In the genomic region with DNA sequence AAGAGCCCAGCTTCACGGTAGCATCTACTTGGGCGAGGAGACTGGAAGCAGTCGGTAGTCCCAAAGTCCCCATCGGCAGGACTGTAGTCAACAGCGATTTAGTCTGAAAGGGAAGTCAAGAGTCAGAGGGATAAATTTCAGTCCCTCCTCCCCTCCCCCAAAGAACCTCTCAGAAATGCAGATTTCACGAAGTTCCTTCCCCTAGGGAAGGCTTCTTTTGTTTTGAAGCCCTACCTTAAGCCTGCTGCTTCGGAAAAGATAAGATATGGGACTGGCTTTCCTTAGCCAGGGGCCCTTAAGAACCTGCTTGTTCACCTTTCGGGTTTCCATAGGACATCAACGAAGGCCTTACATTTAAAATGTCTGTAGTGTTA, we compare ENCODE assay signal across 9 mouse cellular contexts. TPM values are rescaled to one million over a fixed set of nuclear protein-coding genes. Genes with fewer than 3 reads are reported as not detected.
DNase-seq lines count a peak whose midpoint lies in the region; ATAC-seq lines count a peak whose summit lies in the region.
"Had no signal": no experiment of that assay in that cellular context is flagged by ENCODE, and none has a peak within 500 bp of the region (broad histone marks: within the 10 kb centered on the region; RNA-seq: fewer than 3 reads in every experiment).

No protein-coding gene starts in this region.

- H3K4me3 ChIP-seq in heart, embryonic 14.5 days (ENCODE audit: control insufficient read depth in 1 of 2, insufficient read depth in 1 of 2, low read depth in 1 of 2, low read length in 2 of 2): peak overlapping the region; percentile 62 to 77
- peak overlapping the region; percentile 83 for H3K4me3 ChIP-seq in hindbrain, embryonic 14.5 days (replicated peaks; ENCODE audit: low read length)
- peak overlapping the region; percentile 80 for H3K4me3 ChIP-seq in midbrain, embryonic 12.5 days

- ATAC-seq in heart, embryonic 14.5 days (ENCODE audit: insufficient number of reproducible peaks, insufficient read depth, low FRiP score, low read depth): no peak
- no peak for ATAC-seq in hindbrain, embryonic 14.5 days (ENCODE audit: low FRiP score)
- no peak for ATAC-seq in midbrain, embryonic 12.5 days (ENCODE audit: low FRiP score, low read depth)

- H3K4me1 ChIP-seq in heart, embryonic 14.5 days (ENCODE audit: control insufficient read depth in 2 of 2, insufficient read depth in 2 of 2, low read length in 2 of 2): peaks cover 9 to 10% of the 10 kb centered on the region in 2 experiments; a peak in 3 of 4 replicates
- H3K4me1 ChIP-seq in hindbrain, embryonic 14.5 days (replicated peaks; ENCODE audit: control insufficient read depth, insufficient read depth, low read length): peaks cover 11% of the 10 kb centered on the region
- peaks cover 8% of the 10 kb centered on the region; the same call in 1 of the 2 replicates for H3K4me1 ChIP-seq in midbrain, embryonic 12.5 days

- intact Hi-C loops in heart, postnatal 36 days (cut with DNase I): no loop called here

- H3K27ac ChIP-seq in heart, embryonic 14.5 days (replicated peaks in 1 of 2; ENCODE audit: control insufficient read depth in 1 of 2, insufficient read depth in 1 of 2, low read depth in 2 of 2, low read length in 2 of 2): no peak overlapping the region
- H3K27ac ChIP-seq in hindbrain, embryonic 14.5 days: no peak overlapping the region
- H3K27ac ChIP-seq in midbrain, embryonic 12.5 days (replicated peaks): no peak overlapping the region

- WGBS in heart, embryonic 14.5 days: 16% methylated on average over 9 of the region's 9 CpGs
- WGBS in hindbrain, embryonic 14.5 days: 13% methylated on average over 9 of the region's 9 CpGs
- 12% methylated on average over 9 of the region's 9 CpGs for WGBS in midbrain, embryonic 12.5 days

- peak overlapping the region; percentile 100 for H3K4me2 ChIP-seq in heart, embryonic 14.5 days (ENCODE audit: low read length)
- peak overlapping the region; percentile 100 for H3K4me2 ChIP-seq in hindbrain, embryonic 14.5 days (replicated peaks)
- H3K4me2 ChIP-seq in midbrain, embryonic 12.5 days (replicated peaks): peak overlapping the region; percentile 99

- no peaks in the 10 kb centered on the region for H3K27me3 ChIP-seq in heart, embryonic 14.5 days (ENCODE audit: control insufficient read depth, insufficient read depth, low read length)
- peaks cover 42% of the 10 kb centered on the region for H3K27me3 ChIP-seq in hindbrain, embryonic 14.5 days (ENCODE audit: control insufficient read depth, insufficient read depth, low read length)
- peaks cover 31% of the 10 kb centered on the region for H3K27me3 ChIP-seq in midbrain, embryonic 12.5 days
- H3K27me3 ChIP-seq: CH12.LX had no signal

- peak overlapping the region; percentile 76; the same call in 1 of the 2 replicates for H3K9ac ChIP-seq in heart, embryonic 14.5 days (ENCODE audit: low read length)
- no peak overlapping the region; the same call in 1 of the 2 replicates for H3K9ac ChIP-seq in hindbrain, embryonic 14.5 days
- no peak overlapping the region; the same call in 1 of the 2 replicates for H3K9ac ChIP-seq in midbrain, embryonic 12.5 days (replicated peaks)

- H3K9me3 ChIP-seq in heart, embryonic 14.5 days (ENCODE audit: control insufficient read depth, low read length): no peaks in the 10 kb centered on the region
- H3K9me3 ChIP-seq in hindbrain, embryonic 14.5 days (ENCODE audit: control insufficient read depth, low read length): no peaks in the 10 kb centered on the region
- H3K9me3 ChIP-seq in midbrain, embryonic 12.5 days: no peaks in the 10 kb centered on the region

- DNase-seq in heart, postnatal 36 days: no peak
- peak; percentile 74 for DNase-seq in ZHBTc4 (ENCODE audit: low read depth, low spot score)
- no peak for DNase-seq in hindbrain, embryonic 14.5 days (ENCODE audit: low spot score)
- no peak for DNase-seq in gastrocnemius, postnatal 4 days (ENCODE audit: low spot score in 2 of 2)
- DNase-seq in left cerebral cortex, adult 11 months (ENCODE audit: low spot score): no peak
- DNase-seq in gastrocnemius, postnatal 25 days: no peak

- H3K36me3 ChIP-seq in heart, embryonic 14.5 days (ENCODE audit: control insufficient read depth, insufficient read depth, low read length): no peaks in the 10 kb centered on the region
- no peaks in the 10 kb centered on the region for H3K36me3 ChIP-seq in hindbrain, embryonic 14.5 days (replicated peaks; ENCODE audit: control insufficient read depth, insufficient read depth)
- no peaks in the 10 kb centered on the region for H3K36me3 ChIP-seq in midbrain, embryonic 12.5 days

RNA-seq across cellular contexts. Expression of a gene that starts 0.7 kb away (rescaled TPM):
- 15.7 and 21.0 TPM in 2 replicates for polyA plus RNA-seq in heart, embryonic 14.5 days (2014; fragmentation: Nextera tagmentation; extraction: Ambion mirVana)
- 1 to 10 TPM; 8.2 to 9.0 TPM for total RNA-seq in heart, postnatal 36 days (2021)
- 3.0 and 4.3 TPM in 2 replicates for polyA plus RNA-seq in hindbrain, embryonic 14.5 days (2014; fragmentation: Nextera tagmentation; extraction: Ambion mirVana)
- polyA plus RNA-seq in midbrain, embryonic 12.5 days (2016; fragmentation: Nextera tagmentation; extraction: Ambion mirVana): 6.7 and 9.1 TPM in 2 replicates
- 1 to 10 TPM; 7.5 to 8.7 TPM for total RNA-seq in gastrocnemius, postnatal 4 days (2021)
- 1 to 10 TPM; 3.8 to 4.6 TPM for total RNA-seq in gastrocnemius, postnatal 25 days (2021)

RNA-seq across cellular contexts. Expression of a gene that starts 36.8 kb away (rescaled TPM):
- polyA plus RNA-seq in heart, embryonic 14.5 days (2014; fragmentation: Nextera tagmentation; extraction: Ambion mirVana): 72.1 and 78.3 TPM in 2 replicates
- 10 to 100 TPM; 65.5 to 68.2 TPM for total RNA-seq in heart, postnatal 36 days (2021)
- 15.4 and 15.8 TPM in 2 replicates for polyA plus RNA-seq in hindbrain, embryonic 14.5 days (2014; fragmentation: Nextera tagmentation; extraction: Ambion mirVana)
- polyA plus RNA-seq in midbrain, embryonic 12.5 days (2016; fragmentation: Nextera tagmentation; extraction: Ambion mirVana): 16.4 and 19.2 TPM in 2 replicates
- total RNA-seq in gastrocnemius, postnatal 4 days (2021): 10 to 100 TPM; 36.5 to 41.9 TPM
- total RNA-seq in gastrocnemius, postnatal 25 days (2021): 10 to 100 TPM; 35.1 to 41.0 TPM
